Mouse (Mus musculus) frontal cortex, postnatal 14 days (tissue): ENCODE results near the gene Frem3.

ENCODE experiments used
- DNase-seq, 2 experiments: peaks; one replicate each; pipeline ENCODE4 v3.0.0; 2022; ENCODE audit warnings: low spot score in 2 of 2

Gene Frem3

GRCm38 (mm10) chr8:80710670-80711400 lies 100.0 kb downstream of the Frem3 start:
- DNase-seq, result no peak

- DNase-seq, result no peak
These were observed 103.6 kb downstream of the Frem3 start for GRCm38 (mm10) chr8:80714461-80714860.

- DNase-seq, result no peak
These were observed 121.4 kb downstream of the Frem3 start for GRCm38 (mm10) chr8:80732326-80732725.

GRCm38 (mm10) chr8:80738046-80738387 lies 127.1 kb downstream of the Frem3 start:
- DNase-seq, result no peak

- DNase-seq, result peak; percentile 46 to 51
These were observed 127.7 kb downstream of the Frem3 start for GRCm38 (mm10) chr8:80738388-80739154.

GRCm38 (mm10) chr8:80739155-80739924 lies 128.5 kb downstream of the Frem3 start, which contains the start of gene Smarca5:
Gene Smarca5 (minus strand): TSS chr8:80739497.
- peak; percentile 93 to 94 for DNase-seq

- DNase-seq, result no peak
These were observed 129.1 kb downstream of the Frem3 start for GRCm38 (mm10) chr8:80739932-80740331.
